Mouse (Mus musculus): ENCODE data around the gene Pde6d. TPM values are rescaled to one million over a fixed set of nuclear protein-coding genes. Genes with fewer than 3 reads are reported as not detected.

Pde6d gene
- total and polyA plus RNA-seq, 2 experiments from 2014 or later = 19.8 to 50.5 TPM

- Histone ChIP-seq H3K4me3 (ENCODE audit: low read depth, low read length) (no peak overlapping the region), H3K36me3 (replicated peaks; ENCODE audit: control insufficient read depth, insufficient read depth, low read length) (peaks cover 82% of the 10 kb centered on the region), H3K27me3 (ENCODE audit: control insufficient read depth, insufficient read depth, low read length) (no peaks in the 10 kb centered on the region), H3K9ac (replicated peaks; ENCODE audit: low read depth, low read length) (no peak overlapping the region), H3K9me3 (replicated peaks; ENCODE audit: control insufficient read depth, low read length) (no peaks in the 10 kb centered on the region), H3K4me2 (ENCODE audit: low read depth, low read length) (no peak overlapping the region), H3K27ac (ENCODE audit: low read depth) (no peak overlapping the region), H3K4me1 (ENCODE audit: control insufficient read depth, insufficient read depth) (no peaks in the 10 kb centered on the region)
- DNase-seq (ENCODE audit: low spot score) (no peak), ATAC-seq (ENCODE audit: insufficient read depth, low read depth) (no peak)
- WGBS = 74% methylated on average over 3 of the region's 3 CpGs
- TF ChIP-seq EP300 (IDR thresholded peaks at IDR 0.05; ENCODE audit: low read depth) (no peak), CTCF (IDR thresholded peaks at IDR 0.05; ENCODE audit: low read depth) (peak; percentile 68)
These were observed 16.1 kb upstream of the Pde6d start for GRCm38 (mm10) chr1:86598516-86598915.

GRCm38 (mm10) chr1:86596512-86596911, 14.1 kb upstream of the Pde6d start:
- WGBS = 93% methylated on average over 6 of the region's 6 CpGs
- TF ChIP-seq CTCF (IDR thresholded peaks at IDR 0.05; ENCODE audit: low read depth) (no peak), EP300 (IDR thresholded peaks at IDR 0.05; ENCODE audit: low read depth) (no peak)
- Histone ChIP-seq H3K4me3 (ENCODE audit: low read depth, low read length) (no peak overlapping the region), H3K9ac (replicated peaks; ENCODE audit: low read depth, low read length) (no peak overlapping the region), H3K36me3 (replicated peaks; ENCODE audit: control insufficient read depth, insufficient read depth, low read length) (peaks cover 81% of the 10 kb centered on the region), H3K9me3 (replicated peaks; ENCODE audit: control insufficient read depth, low read length) (no peaks in the 10 kb centered on the region), H3K4me2 (ENCODE audit: low read depth, low read length) (no peak overlapping the region), H3K27ac (ENCODE audit: low read depth) (no peak overlapping the region), H3K27me3 (ENCODE audit: control insufficient read depth, insufficient read depth, low read length) (no peaks in the 10 kb centered on the region), H3K4me1 (ENCODE audit: control insufficient read depth, insufficient read depth) (no peaks in the 10 kb centered on the region)
- DNase-seq (ENCODE audit: low spot score) (no peak), ATAC-seq (ENCODE audit: insufficient read depth, low read depth) (no peak)

- H3K4me2 ChIP-seq (ENCODE audit: low read depth, low read length) = no peak overlapping the region
- H3K9me3 ChIP-seq (replicated peaks; ENCODE audit: control insufficient read depth, low read length) = no peaks in the 10 kb centered on the region
- H3K27me3 ChIP-seq (ENCODE audit: control insufficient read depth, insufficient read depth, low read length) = no peaks in the 10 kb centered on the region
- DNase-seq (ENCODE audit: low spot score) (no peak), ATAC-seq (ENCODE audit: insufficient read depth, low read depth) (no peak)
- TF ChIP-seq EP300 (IDR thresholded peaks at IDR 0.05; ENCODE audit: low read depth) (no peak), CTCF (IDR thresholded peaks at IDR 0.05; ENCODE audit: low read depth) (no peak)
- H3K9ac ChIP-seq (replicated peaks; ENCODE audit: low read depth, low read length) = no peak overlapping the region
- no peak overlapping the region for H3K27ac ChIP-seq (ENCODE audit: low read depth)
- WGBS = 78% methylated on average over 6 of the region's 6 CpGs
- H3K4me3 ChIP-seq (ENCODE audit: low read depth, low read length) = no peak overlapping the region
- H3K4me1 ChIP-seq (ENCODE audit: control insufficient read depth, insufficient read depth) = no peaks in the 10 kb centered on the region
- peaks cover 77% of the 10 kb centered on the region for H3K36me3 ChIP-seq (replicated peaks; ENCODE audit: control insufficient read depth, insufficient read depth, low read length)
These were observed 12.9 kb upstream of the Pde6d start for GRCm38 (mm10) chr1:86595315-86595714.

GRCm38 (mm10) chr1:86594539-86594938, 12.1 kb upstream of the Pde6d start:
- Histone ChIP-seq H3K4me3 (ENCODE audit: low read depth, low read length) (no peak overlapping the region), H3K27me3 (ENCODE audit: control insufficient read depth, insufficient read depth, low read length) (no peaks in the 10 kb centered on the region), H3K9me3 (replicated peaks; ENCODE audit: control insufficient read depth, low read length) (no peaks in the 10 kb centered on the region), H3K27ac (ENCODE audit: low read depth) (no peak overlapping the region), H3K9ac (replicated peaks; ENCODE audit: low read depth, low read length) (no peak overlapping the region), H3K4me2 (ENCODE audit: low read depth, low read length) (no peak overlapping the region), H3K4me1 (ENCODE audit: control insufficient read depth, insufficient read depth) (no peaks in the 10 kb centered on the region), H3K36me3 (replicated peaks; ENCODE audit: control insufficient read depth, insufficient read depth, low read length) (peaks cover 77% of the 10 kb centered on the region)
- ATAC-seq (ENCODE audit: insufficient read depth, low read depth) (no peak), DNase-seq (ENCODE audit: low spot score) (no peak)
- WGBS = 87% methylated on average over 7 of the region's 7 CpGs
- TF ChIP-seq CTCF (IDR thresholded peaks at IDR 0.05; ENCODE audit: low read depth) = no peak
- no peak for TF ChIP-seq EP300 (IDR thresholded peaks at IDR 0.05; ENCODE audit: low read depth)

GRCm38 (mm10) chr1:86586992-86587391, 4.6 kb upstream of the Pde6d start:
- Histone ChIP-seq H3K4me1 (ENCODE audit: control insufficient read depth, insufficient read depth) (peaks cover 12% of the 10 kb centered on the region), H3K4me3 (ENCODE audit: low read depth, low read length) (peak overlapping the region; percentile 79), H3K9ac (replicated peaks; ENCODE audit: low read depth, low read length) (peak overlapping the region; percentile 79), H3K36me3 (replicated peaks; ENCODE audit: control insufficient read depth, insufficient read depth, low read length) (peaks cover 18% of the 10 kb centered on the region), H3K27ac (ENCODE audit: low read depth) (peak overlapping the region; percentile 47; the same call in 1 of the 2 replicates), H3K27me3 (ENCODE audit: control insufficient read depth, insufficient read depth, low read length) (no peaks in the 10 kb centered on the region), H3K4me2 (ENCODE audit: low read depth, low read length) (peak overlapping the region; percentile 92), H3K9me3 (replicated peaks; ENCODE audit: control insufficient read depth, low read length) (no peaks in the 10 kb centered on the region)
- no peak for ATAC-seq (ENCODE audit: insufficient read depth, low read depth)
- WGBS = under 1% methylated on average over 26 of the region's 26 CpGs
- TF ChIP-seq EP300 (IDR thresholded peaks at IDR 0.05; ENCODE audit: low read depth) (no peak), CTCF (IDR thresholded peaks at IDR 0.05; ENCODE audit: low read depth) (no peak)
- DNase-seq (ENCODE audit: low spot score) = peak; percentile 58

- Histone ChIP-seq H3K4me2 (ENCODE audit: low read depth, low read length) (no peak overlapping the region), H3K36me3 (replicated peaks; ENCODE audit: control insufficient read depth, insufficient read depth, low read length) (no peaks in the 10 kb centered on the region), H3K27me3 (ENCODE audit: control insufficient read depth, insufficient read depth, low read length) (no peaks in the 10 kb centered on the region), H3K4me1 (ENCODE audit: control insufficient read depth, insufficient read depth) (peaks cover 16% of the 10 kb centered on the region), H3K9me3 (replicated peaks; ENCODE audit: control insufficient read depth, low read length) (no peaks in the 10 kb centered on the region), H3K9ac (replicated peaks; ENCODE audit: low read depth, low read length) (no peak overlapping the region), H3K27ac (ENCODE audit: low read depth) (no peak overlapping the region), H3K4me3 (ENCODE audit: low read depth, low read length) (no peak overlapping the region)
- DNase-seq (ENCODE audit: low spot score) (no peak), ATAC-seq (ENCODE audit: insufficient read depth, low read depth) (no peak)
- TF ChIP-seq EP300 (IDR thresholded peaks at IDR 0.05; ENCODE audit: low read depth) = no peak
- WGBS = 38% methylated on average over 2 of the region's 2 CpGs
These were observed 1.3 kb upstream of the Pde6d start for GRCm38 (mm10) chr1:86583709-86584108.
